Mouse (Mus musculus) embryo, embryonic 9.5 days (tissue): ENCODE data around the gene Rbbp7.

Experiments
- DNase-seq: peaks from one replicate; pipeline ENCODE4 v3.0.0-alpha.2; 2017; ENCODE audit errors: extremely low spot score

Gene Rbbp7

GRCm38 (mm10) chrX:162828016-162828415 lies 67.8 kb downstream of the Rbbp7 start:
- DNase-seq: no peak
